Mouse (Mus musculus): Measurements from ENCODE around the gene M1ap. TPM values are rescaled to one million over a fixed set of nuclear protein-coding genes. Genes with fewer than 3 reads are reported as not detected.

The M1ap gene
- total RNA-seq (2014; rRNA removed) (not detected in 2 replicates), polyA plus RNA-seq (2012; rRNA removed) (0.17 TPM in 1 of 2 replicates, not detected in the other)

DNA sequence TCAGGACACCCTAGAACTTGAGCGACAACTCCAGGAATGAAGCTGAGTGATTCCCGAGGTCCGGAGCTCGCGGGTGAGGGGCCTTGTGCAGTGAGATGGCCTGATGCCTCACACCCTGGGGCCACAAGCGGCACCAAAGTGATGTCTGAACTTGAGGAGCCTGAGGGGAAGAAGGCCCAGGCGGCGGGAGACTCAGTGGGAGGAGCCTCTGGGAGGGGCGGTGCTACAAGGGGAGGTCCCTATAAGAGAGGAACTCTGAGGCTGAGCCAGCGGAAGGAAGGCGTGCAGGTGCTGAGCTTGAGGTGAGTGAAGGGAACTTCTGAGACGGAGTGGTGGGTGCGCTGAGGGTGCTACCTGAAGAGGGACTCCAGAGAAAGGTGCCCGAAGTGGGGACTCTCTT, at the start of gene M1ap:
TSS of gene M1ap (plus strand) at position 252 of the 400 bp plus-strand sequence.
- Histone ChIP-seq H3K36me3 (ENCODE audit: control insufficient read depth, insufficient read depth, low read length) (no peaks in the 10 kb centered on the region), H3K9ac (ENCODE audit: low read depth, low read length) (no peak within 1 kb of the TSS), H3K4me1 (ENCODE audit: control insufficient read depth, insufficient read depth, low read length) (no peaks in the 10 kb centered on the region), H3K27me3 (ENCODE audit: control insufficient read depth, insufficient read depth, low read length) (no peaks in the 10 kb centered on the region), H3K79me2 (ENCODE audit: control insufficient read depth, insufficient read depth, low read length) (no peaks in the 10 kb centered on the region), H3K4me3 (ENCODE audit: insufficient read depth, low read depth, low read length) (no peak within 1 kb of the TSS), H3K27ac (replicated peaks; ENCODE audit: insufficient read depth, low read depth, low read length) (no peak within 1 kb of the TSS)
- no peak for DNase-seq (ENCODE audit: extremely low read depth, low read depth, low spot score)
- no peak for TF ChIP-seq POLR2A (IDR thresholded peaks at IDR 0.05; ENCODE audit: extremely low read depth, insufficient read depth, low read length)
- no peak for TF ChIP-seq CTCF (IDR thresholded peaks at IDR 0.05; ENCODE audit: low read depth, low read length)
- 73% methylated on average over 14 of the region's 14 CpGs for WGBS

DNA sequence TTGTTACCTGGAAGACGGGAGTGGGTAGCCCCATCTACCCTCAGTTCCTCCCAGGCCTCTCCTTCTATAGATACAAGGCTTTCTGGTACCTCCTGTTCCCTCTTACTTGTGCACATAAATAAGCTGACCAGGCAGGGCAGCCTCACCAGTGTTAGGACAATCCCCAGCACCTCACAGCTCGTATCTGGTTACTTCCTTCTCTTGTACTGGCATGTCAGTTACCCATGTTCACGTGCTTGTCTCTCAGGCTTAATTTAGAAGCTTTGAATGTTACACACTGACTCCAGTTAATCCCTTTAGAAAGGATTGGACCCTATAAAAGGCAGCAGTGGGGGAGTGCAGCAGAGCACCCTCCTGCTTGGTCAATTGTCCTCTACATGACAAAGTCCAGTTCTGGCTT, 49.4 kb upstream of the M1ap start:
- no peaks in the 10 kb centered on the region for H3K36me3 ChIP-seq (ENCODE audit: control insufficient read depth, insufficient read depth, low read length)
- H3K27ac ChIP-seq (replicated peaks; ENCODE audit: insufficient read depth, low read depth, low read length): no peak overlapping the region
- TF ChIP-seq POLR2A (IDR thresholded peaks at IDR 0.05; ENCODE audit: extremely low read depth, insufficient read depth, low read length) (no peak), CTCF (IDR thresholded peaks at IDR 0.05; ENCODE audit: low read depth, low read length) (no peak)
- H3K27me3 ChIP-seq (ENCODE audit: control insufficient read depth, insufficient read depth, low read length): no peaks in the 10 kb centered on the region; the same call in 1 of the 2 replicates
- 70% methylated on average over 3 of the region's 3 CpGs for WGBS
- H3K4me1 ChIP-seq (ENCODE audit: control insufficient read depth, insufficient read depth, low read length): no peaks in the 10 kb centered on the region
- H3K79me2 ChIP-seq (ENCODE audit: control insufficient read depth, insufficient read depth, low read length): no peaks in the 10 kb centered on the region
- no peak overlapping the region for H3K4me3 ChIP-seq (ENCODE audit: insufficient read depth, low read depth, low read length)
- H3K9ac ChIP-seq (ENCODE audit: low read depth, low read length): no peak overlapping the region
- DNase-seq (ENCODE audit: extremely low read depth, low read depth, low spot score): no peak

DNA sequence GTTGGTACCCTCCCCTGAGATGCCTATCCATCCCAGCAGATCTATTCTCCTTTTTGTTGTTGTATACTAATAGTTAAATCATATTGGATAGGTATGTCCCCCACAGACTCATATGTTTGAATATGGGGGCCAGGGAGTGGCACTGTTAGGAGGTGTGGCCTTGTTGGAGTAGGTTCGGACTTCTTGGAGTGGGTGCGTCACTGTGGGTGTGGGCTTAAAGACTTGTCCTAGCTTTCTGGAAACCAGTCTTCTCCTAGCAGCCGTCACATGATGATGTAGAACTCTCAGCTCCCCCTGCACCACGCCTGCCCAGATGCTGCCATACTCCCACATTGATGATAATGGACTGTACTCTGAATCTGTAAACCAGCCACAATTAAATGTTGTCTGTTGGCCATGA, 48.5 kb upstream of the M1ap start:
- Histone ChIP-seq H3K27me3 (ENCODE audit: control insufficient read depth, insufficient read depth, low read length) (no peaks in the 10 kb centered on the region; the same call in 1 of the 2 replicates), H3K79me2 (ENCODE audit: control insufficient read depth, insufficient read depth, low read length) (no peaks in the 10 kb centered on the region), H3K4me3 (ENCODE audit: insufficient read depth, low read depth, low read length) (no peak overlapping the region), H3K9ac (ENCODE audit: low read depth, low read length) (no peak overlapping the region), H3K36me3 (ENCODE audit: control insufficient read depth, insufficient read depth, low read length) (no peaks in the 10 kb centered on the region), H3K4me1 (ENCODE audit: control insufficient read depth, insufficient read depth, low read length) (no peaks in the 10 kb centered on the region), H3K27ac (replicated peaks; ENCODE audit: insufficient read depth, low read depth, low read length) (no peak overlapping the region)
- DNase-seq (ENCODE audit: extremely low read depth, low read depth, low spot score): no peak
- TF ChIP-seq POLR2A (IDR thresholded peaks at IDR 0.05; ENCODE audit: extremely low read depth, insufficient read depth, low read length) (no peak), CTCF (IDR thresholded peaks at IDR 0.05; ENCODE audit: low read depth, low read length) (no peak)
- WGBS: 85% methylated on average over 4 of the region's 4 CpGs

DNA sequence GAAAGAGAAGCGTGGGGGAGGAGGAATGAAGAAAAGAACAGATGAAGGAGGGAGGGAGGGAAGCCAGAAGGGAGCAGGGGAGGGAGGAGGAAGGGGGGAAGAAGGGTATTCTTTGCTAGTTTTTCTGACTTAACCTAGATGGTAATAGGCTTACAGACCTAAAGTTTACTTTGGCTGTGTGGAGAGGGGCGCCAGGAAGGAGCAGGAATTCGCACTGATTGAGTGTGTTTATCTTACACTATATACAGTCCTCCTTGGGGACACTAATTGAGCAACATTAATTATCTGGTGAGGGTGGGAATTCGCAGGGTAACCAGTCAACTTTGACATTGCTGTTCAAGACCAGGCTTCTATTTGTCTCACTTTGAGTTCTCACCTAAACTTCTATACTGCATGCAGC, 48.0 kb upstream of the M1ap start:
- DNase-seq (ENCODE audit: extremely low read depth, low read depth, low spot score): no peak
- H3K27me3 ChIP-seq (ENCODE audit: control insufficient read depth, insufficient read depth, low read length): no peaks in the 10 kb centered on the region; the same call in 1 of the 2 replicates
- no peaks in the 10 kb centered on the region for H3K4me1 ChIP-seq (ENCODE audit: control insufficient read depth, insufficient read depth, low read length)
- H3K9ac ChIP-seq (ENCODE audit: low read depth, low read length): no peak overlapping the region
- WGBS: 50% methylated on average over 4 of the region's 4 CpGs
- H3K36me3 ChIP-seq (ENCODE audit: control insufficient read depth, insufficient read depth, low read length): no peaks in the 10 kb centered on the region
- no peak overlapping the region for H3K4me3 ChIP-seq (ENCODE audit: insufficient read depth, low read depth, low read length)
- no peaks in the 10 kb centered on the region for H3K79me2 ChIP-seq (ENCODE audit: control insufficient read depth, insufficient read depth, low read length)
- TF ChIP-seq POLR2A (IDR thresholded peaks at IDR 0.05; ENCODE audit: extremely low read depth, insufficient read depth, low read length) (no peak), CTCF (IDR thresholded peaks at IDR 0.05; ENCODE audit: low read depth, low read length) (no peak)
- no peak overlapping the region for H3K27ac ChIP-seq (replicated peaks; ENCODE audit: insufficient read depth, low read depth, low read length)

DNA sequence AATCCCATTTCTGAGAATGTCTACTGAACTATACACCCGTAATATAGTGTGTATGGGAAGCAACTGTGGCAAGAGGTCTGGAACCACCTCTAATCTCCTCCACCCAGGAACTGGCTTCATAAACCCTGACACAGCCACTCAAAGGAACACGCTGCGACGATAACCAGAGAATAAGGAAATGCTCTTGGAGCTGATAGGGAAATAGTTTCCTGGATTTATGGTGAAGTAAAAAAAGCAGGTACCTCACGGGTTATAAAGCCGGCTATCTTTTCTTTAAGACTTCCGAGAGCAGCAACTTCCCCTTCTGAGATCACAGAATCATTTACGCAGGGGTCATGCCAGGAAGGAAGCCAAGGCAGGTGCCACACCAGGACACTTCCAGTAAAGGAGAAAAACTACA, 44.1 kb upstream of the M1ap start:
- TF ChIP-seq CTCF (IDR thresholded peaks at IDR 0.05; ENCODE audit: low read depth, low read length) (no peak), POLR2A (IDR thresholded peaks at IDR 0.05; ENCODE audit: extremely low read depth, insufficient read depth, low read length) (no peak)
- DNase-seq (ENCODE audit: extremely low read depth, low read depth, low spot score): no peak
- 64% methylated on average over 8 of the region's 8 CpGs for WGBS
- Histone ChIP-seq H3K4me3 (ENCODE audit: insufficient read depth, low read depth, low read length) (no peak overlapping the region), H3K36me3 (ENCODE audit: control insufficient read depth, insufficient read depth, low read length) (no peaks in the 10 kb centered on the region), H3K9ac (ENCODE audit: low read depth, low read length) (no peak overlapping the region), H3K79me2 (ENCODE audit: control insufficient read depth, insufficient read depth, low read length) (no peaks in the 10 kb centered on the region), H3K27me3 (ENCODE audit: control insufficient read depth, insufficient read depth, low read length) (no peaks in the 10 kb centered on the region; the same call in 1 of the 2 replicates), H3K4me1 (ENCODE audit: control insufficient read depth, insufficient read depth, low read length) (no peaks in the 10 kb centered on the region), H3K27ac (replicated peaks; ENCODE audit: insufficient read depth, low read depth, low read length) (no peak overlapping the region)

DNA sequence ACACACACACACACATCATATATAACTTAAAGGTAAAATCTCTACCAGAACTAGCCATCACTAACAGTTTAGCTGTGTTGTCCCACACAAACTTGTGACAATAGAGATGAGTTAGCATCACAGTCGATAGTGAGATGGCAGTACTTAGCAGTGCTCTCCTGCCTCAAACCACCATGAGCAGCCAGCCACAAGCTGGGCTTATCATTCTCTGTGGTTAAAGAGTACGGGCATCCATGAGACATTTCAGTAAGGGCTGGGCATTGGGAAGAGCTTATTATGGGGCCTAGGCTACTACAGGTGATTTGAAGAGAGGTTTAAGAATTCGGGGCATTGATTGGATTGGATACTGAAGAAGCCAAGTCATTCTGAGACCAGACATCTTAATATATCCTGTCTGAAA, 39.7 kb upstream of the M1ap start:
- H3K79me2 ChIP-seq (ENCODE audit: control insufficient read depth, insufficient read depth, low read length): no peaks in the 10 kb centered on the region
- DNase-seq (ENCODE audit: extremely low read depth, low read depth, low spot score): no peak
- TF ChIP-seq POLR2A (IDR thresholded peaks at IDR 0.05; ENCODE audit: extremely low read depth, insufficient read depth, low read length): no peak
- TF ChIP-seq CTCF (IDR thresholded peaks at IDR 0.05; ENCODE audit: low read depth, low read length): no peak
- no peaks in the 10 kb centered on the region for H3K27me3 ChIP-seq (ENCODE audit: control insufficient read depth, insufficient read depth, low read length)
- H3K36me3 ChIP-seq (ENCODE audit: control insufficient read depth, insufficient read depth, low read length): no peaks in the 10 kb centered on the region
- H3K4me1 ChIP-seq (ENCODE audit: control insufficient read depth, insufficient read depth, low read length): no peaks in the 10 kb centered on the region
- no peak overlapping the region for H3K27ac ChIP-seq (replicated peaks; ENCODE audit: insufficient read depth, low read depth, low read length)
- H3K9ac ChIP-seq (ENCODE audit: low read depth, low read length): no peak overlapping the region
- 86% methylated on average over 3 of the region's 3 CpGs for WGBS
- no peak overlapping the region for H3K4me3 ChIP-seq (ENCODE audit: insufficient read depth, low read depth, low read length)
